Mouse (Mus musculus) MEL (cell line): ENCODE measurements around the gene Gm9964. TPM values are rescaled to one million over a fixed set of nuclear protein-coding genes. Genes with fewer than 3 reads are reported as not detected.
"Not testable (repeated sequence)": the region's sequence is repeated elsewhere in the genome, so short reads cannot be mapped to it uniquely, and the experiment has no call there.

Source experiments
- DNase-seq: peaks from one replicate; pipeline ENCODE4 v3.0.0; 2011; ENCODE audit warnings: low read depth, low spot score
- H3K27ac ChIP-seq: 2 replicates; pipeline ENCODE4 v1.5.1; 2012; ENCODE audit warnings: low read depth, mild to moderate bottlenecking, control low read depth, low read length, moderate library complexity; ENCODE audit not compliant: control insufficient read depth
- H3K27me3 ChIP-seq, 2 experiments: fragments of 150-350 bp in 1 of 2; sonication (generic) in 1 of 2; 2 replicates each; pipeline ENCODE4 v1.6.1; 2012; ENCODE audit warnings: low read length in 2 of 2, mild to moderate bottlenecking in 2 of 2, improper control_type of control experiment in 1 of 2, moderate library complexity in 1 of 2; ENCODE audit not compliant: insufficient read depth in 2 of 2, control insufficient read depth in 1 of 2
- H3K36me3 ChIP-seq, 2 experiments: 2 replicates each; pipeline ENCODE4 v1.6.1; 2012 to 2014; ENCODE audit warnings: low read length in 2 of 2, improper control_type of control experiment in 1 of 2, inconsistent platforms in 1 of 2, mild to moderate bottlenecking in 1 of 2; ENCODE audit not compliant: insufficient read depth in 2 of 2, control insufficient read depth in 1 of 2
- H3K4me1 ChIP-seq, 2 experiments: fragments of 150-350 bp in 1 of 2; sonication (generic) in 1 of 2; 2 replicates each; pipeline ENCODE4 v1.6.1; 2012; ENCODE audit warnings: low read length in 2 of 2, improper control_type of control experiment in 1 of 2, mild to moderate bottlenecking in 1 of 2; ENCODE audit not compliant: insufficient read depth in 2 of 2, control insufficient read depth in 1 of 2
- H3K4me3 ChIP-seq, 2 experiments: fragments of 150-350 bp in 1 of 2; sonication (generic) in 1 of 2; 2 replicates each; pipeline ENCODE4 v1.5.1; 2012; ENCODE audit warnings: low read depth in 2 of 2, low read length in 2 of 2, mild to moderate bottlenecking in 2 of 2, moderate library complexity in 2 of 2, control low read depth in 1 of 2, improper control_type of control experiment in 1 of 2; ENCODE audit not compliant: control insufficient read depth in 1 of 2, insufficient read depth in 1 of 2
- H3K79me2 ChIP-seq: 2 replicates; pipeline ENCODE4 v1.6.1; 2012; ENCODE audit warnings: mild to moderate bottlenecking, low read length, moderate library complexity; ENCODE audit not compliant: control insufficient read depth, poor library complexity, insufficient read depth
- H3K9ac ChIP-seq: 2 replicates; pipeline ENCODE4 v1.6.1; 2012; ENCODE audit warnings: low read depth, mild to moderate bottlenecking, control low read depth, low read length, moderate library complexity; ENCODE audit not compliant: control insufficient read depth, poor library complexity, severe bottlenecking
- H3K9me3 ChIP-seq: fragments of 150-350 bp; sonication (generic); replicated peaks from 2 replicates; pipeline ENCODE4 v1.6.1; 2012; ENCODE audit warnings: mild to moderate bottlenecking, low read length, improper control_type of control experiment, moderate library complexity; ENCODE audit not compliant: insufficient read depth
- CHD1 ChIP-seq: IDR thresholded peaks from 2 replicates; pipeline ENCODE4 v1.6.1; 2012; ENCODE audit warnings: low read depth, mild to moderate bottlenecking, inconsistent platforms, low read length, improper control_type of control experiment
- CHD2 ChIP-seq: IDR thresholded peaks from 2 replicates; pipeline ENCODE4 v1.6.1; 2011; ENCODE audit warnings: low read length, improper control_type of control experiment
- CTCF ChIP-seq, 3 experiments: IDR thresholded peaks in 2 of 3; conservative IDR thresholded peaks in 1 of 3; 2 replicates each; pipeline ENCODE4 v1.5.1; 2011 to 2012; ENCODE audit warnings: low read length in 3 of 3, low read depth in 2 of 3, mild to moderate bottlenecking in 2 of 3, improper control_type of control experiment in 1 of 3, inconsistent platforms in 1 of 3, mixed read lengths in 1 of 3, moderate library complexity in 1 of 3; ENCODE audit not compliant: control insufficient read depth in 1 of 3, insufficient read depth in 1 of 3, poor library complexity in 1 of 3, severe bottlenecking in 1 of 3
- ELF1 ChIP-seq: IDR thresholded peaks from 2 replicates; pipeline ENCODE4 v1.6.1; 2014; ENCODE audit warnings: low read depth, mild to moderate bottlenecking, inconsistent platforms, low read length, improper control_type of control experiment, moderate library complexity
- EP300 ChIP-seq, 2 experiments: IDR thresholded peaks; 2 replicates each; pipeline ENCODE4 v1.6.1; 2011; ENCODE audit warnings: improper control_type of control experiment in 2 of 2, low read length in 2 of 2, low read depth in 1 of 2, mild to moderate bottlenecking in 1 of 2
- GABPA ChIP-seq: IDR thresholded peaks from 2 replicates; pipeline ENCODE4 v1.6.1; 2012; ENCODE audit warnings: low read depth, mild to moderate bottlenecking, inconsistent platforms, low read length, improper control_type of control experiment, moderate library complexity
- JUND ChIP-seq: IDR thresholded peaks from 2 replicates; pipeline ENCODE4 v1.6.1; 2011; ENCODE audit warnings: low read depth, mild to moderate bottlenecking, improper control_type of control experiment, low read length
- KAT2A ChIP-seq: conservative IDR thresholded peaks from 2 replicates; pipeline ENCODE4 v1.6.1; 2012; ENCODE audit warnings: low read depth, low read length, improper control_type of control experiment, inconsistent platforms
- MAFK ChIP-seq: IDR thresholded peaks from 2 replicates; pipeline ENCODE4 v1.6.1; 2011; ENCODE audit warnings: low read depth, mild to moderate bottlenecking, low read length, improper control_type of control experiment, borderline replicate concordance
- MAX ChIP-seq: IDR thresholded peaks from 2 replicates; pipeline ENCODE4 v1.6.1; 2011; ENCODE audit warnings: low read length, improper control_type of control experiment
- MEF2A ChIP-seq: IDR thresholded peaks from 2 replicates; pipeline ENCODE4 v1.6.1; 2014; ENCODE audit warnings: low read depth, mild to moderate bottlenecking, inconsistent platforms, low read length, improper control_type of control experiment; ENCODE audit not compliant: poor library complexity, insufficient replicate concordance, severe bottlenecking; ENCODE audit errors: extremely low read depth
- POLR2AphosphoS2 ChIP-seq: IDR thresholded peaks from 2 replicates; pipeline ENCODE4 v1.6.1; 2011; ENCODE audit warnings: low read length, improper control_type of control experiment
- RAD21 ChIP-seq: IDR thresholded peaks from 2 replicates; pipeline ENCODE4 v1.6.1; 2011; ENCODE audit warnings: mild to moderate bottlenecking, low read depth, low read length, improper control_type of control experiment
- TAL1 ChIP-seq: IDR thresholded peaks from 2 replicates; pipeline ENCODE4 v1.6.1; 2012; ENCODE audit warnings: mild to moderate bottlenecking, inconsistent platforms, low read length, moderate library complexity, mixed read lengths
- TCF12 ChIP-seq: IDR thresholded peaks from 2 replicates; pipeline ENCODE4 v1.6.1; 2014; ENCODE audit warnings: low read depth, mild to moderate bottlenecking, inconsistent platforms, low read length, improper control_type of control experiment, moderate library complexity
- USF2 ChIP-seq, 2 experiments: IDR thresholded peaks; 2 replicates each; pipeline ENCODE4 v1.6.1; 2011 to 2012; ENCODE audit warnings: improper control_type of control experiment in 2 of 2, low read length in 2 of 2, borderline replicate concordance in 1 of 2, inconsistent platforms in 1 of 2, low read depth in 1 of 2, mild to moderate bottlenecking in 1 of 2; ENCODE audit not compliant: insufficient read depth in 1 of 2
- ZC3H11A ChIP-seq: IDR thresholded peaks from 2 replicates; pipeline ENCODE4 v1.6.1; 2012; ENCODE audit warnings: low read depth, mild to moderate bottlenecking, inconsistent platforms, low read length, improper control_type of control experiment
- ZMIZ1 ChIP-seq: IDR thresholded peaks from 2 replicates; pipeline ENCODE4 v1.6.1; 2012; ENCODE audit warnings: low read depth, mild to moderate bottlenecking, inconsistent platforms, low read length, improper control_type of control experiment, moderate library complexity
- ZNF384 ChIP-seq: IDR thresholded peaks from 2 replicates; pipeline ENCODE4 v1.6.1; 2012; ENCODE audit warnings: low read depth, mild to moderate bottlenecking, inconsistent platforms, low read length, improper control_type of control experiment
- polyA plus RNA-seq, 2 experiments: library from polyadenylated mRNA; stranded (reverse) in 1 of 2; unstranded in 1 of 2; fragments of >175 nt in 1 of 2; fragments of >200 nt in 1 of 2; gene quantifications; 2 replicates each; pipeline versions ENCODE4 v1.2.1 to v1.2.4; 2012; ENCODE audit warnings: low replicate concordance in 2 of 2, low read depth in 1 of 2; ENCODE audit not compliant: insufficient read length in 2 of 2, insufficient read depth in 1 of 2, missing spikeins in 1 of 2
- total RNA-seq: library from RNA; depleted of rRNA; stranded (reverse); fragments of 300-350 nt; gene quantifications from 2 replicates; pipeline ENCODE4 v1.2.3, GENCODE M21; 2012

Gene Gm9964
- total and polyA plus RNA-seq, 3 experiments = not detected

DNA sequence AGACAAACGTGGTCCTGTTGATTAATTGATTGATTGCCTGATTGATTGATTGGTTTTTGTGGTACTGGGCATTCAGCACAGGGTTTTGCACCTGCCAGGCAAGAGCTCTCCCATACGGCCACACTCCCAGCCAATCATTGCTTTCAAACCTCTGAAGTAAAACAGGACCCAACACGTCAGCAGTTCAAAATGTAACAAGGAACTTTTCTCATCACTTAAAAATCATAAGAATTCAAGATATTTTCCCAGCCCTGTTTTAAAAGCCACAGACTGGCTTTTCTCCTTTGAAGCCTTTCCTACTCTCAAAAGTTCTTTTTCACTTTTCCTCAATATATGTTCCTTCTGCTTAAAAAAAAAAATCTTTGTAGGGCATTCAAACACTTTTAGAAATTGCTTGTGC lies 32.3 kb downstream of the Gm9964 start:
- TF ChIP-seq MAX = no peak
- no peak for TF ChIP-seq ZC3H11A
- TF ChIP-seq CHD1 = no peak
- TF ChIP-seq CHD2 = no peak
- TF ChIP-seq MEF2A = no peak
- TF ChIP-seq KAT2A = no peak
- no peak for TF ChIP-seq USF2 (IDR thresholded peaks at IDR 0.05; ENCODE audit: borderline replicate concordance in 1 of 2, insufficient read depth in 1 of 2, low read depth in 1 of 2, low read length in 2 of 2)
- TF ChIP-seq TAL1 = no peak
- no peak for TF ChIP-seq TCF12
- TF ChIP-seq CTCF (IDR thresholded peaks at IDR 0.05 in 2 of 3, conservative IDR thresholded peaks at IDR 0.05 in 1 of 3; ENCODE audit: control insufficient read depth in 1 of 3, insufficient read depth in 1 of 3, low read depth in 2 of 3, low read length in 3 of 3, poor library complexity in 1 of 3, severe bottlenecking in 1 of 3) = no peak
- TF ChIP-seq JUND = no peak
- TF ChIP-seq GABPA = no peak
- no peak for TF ChIP-seq ELF1
- no peak for TF ChIP-seq MAFK
- TF ChIP-seq RAD21 = no peak
- no peak for TF ChIP-seq EP300 (IDR thresholded peaks at IDR 0.05; ENCODE audit: low read depth in 1 of 2, low read length in 2 of 2)
- no peak for TF ChIP-seq ZMIZ1
- no peak for TF ChIP-seq POLR2AphosphoS2
- Histone ChIP-seq H3K27ac (no peak overlapping the region), H3K27me3 (no peaks in the 10 kb centered on the region), H3K4me1 (no peaks in the 10 kb centered on the region), H3K4me3 (no peak overlapping the region), H3K9ac (no peak overlapping the region), H3K36me3 (no peaks in the 10 kb centered on the region), H3K79me2 (no peaks in the 10 kb centered on the region), H3K9me3 (no peaks in the 10 kb centered on the region)
- DNase-seq = no peak

DNA sequence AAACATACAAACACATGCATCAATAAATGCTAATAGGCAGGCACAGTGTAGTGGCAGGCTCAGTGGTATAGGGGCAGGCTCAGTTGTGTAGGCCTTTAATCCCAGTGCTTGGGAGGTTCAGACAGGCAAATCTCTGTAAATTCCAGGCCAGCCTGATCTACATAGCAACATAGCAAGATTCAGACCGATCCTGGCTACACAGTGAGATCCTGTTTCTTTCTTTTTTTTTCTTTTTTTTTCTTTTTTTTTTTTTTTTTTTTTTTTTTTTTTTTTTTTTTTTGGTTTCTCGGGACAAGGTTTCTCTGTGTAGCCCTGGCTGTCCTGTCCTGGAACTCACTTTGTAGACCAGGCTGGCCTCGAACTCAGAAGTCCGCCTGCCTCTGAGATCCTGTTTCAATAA lies 36.6 kb downstream of the Gm9964 start:
- not testable (repeated sequence) for H3K9me3 ChIP-seq, DNase-seq, H3K9ac ChIP-seq, H3K27me3 ChIP-seq, H3K36me3 ChIP-seq, H3K4me1 ChIP-seq, H3K79me2 ChIP-seq, H3K27ac ChIP-seq, H3K4me3 ChIP-seq
- peak; percentile 50 for TF ChIP-seq ZNF384
